Mouse (Mus musculus): Measurements from ENCODE around the gene Prkab1. TPM values are rescaled to one million over a fixed set of nuclear protein-coding genes. Genes with fewer than 3 reads are reported as not detected.

The Prkab1 gene
- 50.5 TPM for polyA plus RNA-seq (2015; fragmentation: Illumina TruSeq; extraction: RNeasy Lipid Tissue Mini Kit (QIAGEN cat#74804); ENCODE audit: insufficient read depth, low replicate concordance)

DNA sequence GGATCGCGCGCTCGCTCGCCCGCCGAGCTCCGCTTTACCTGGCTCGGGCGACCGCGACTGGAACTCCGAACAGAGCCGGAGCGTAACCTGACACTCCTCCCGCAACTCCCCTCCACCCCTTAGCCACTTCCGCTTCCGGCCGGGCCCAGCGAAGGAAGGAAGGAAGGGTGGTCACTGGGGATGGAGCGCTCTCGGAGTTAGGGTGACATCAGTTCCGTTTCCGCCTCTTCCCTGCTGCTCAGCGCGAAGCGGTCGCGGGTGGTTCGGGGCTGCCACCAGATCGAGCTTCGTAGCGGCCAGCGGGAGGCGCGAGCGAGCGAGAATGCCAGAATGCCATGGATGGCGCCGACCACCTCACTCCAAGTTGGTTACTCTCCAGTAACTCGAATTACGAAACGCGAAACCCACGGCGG, at the start of gene Prkab1:
Gene Prkab1, minus strand, starts transcription at position 182 of the 413 bp plus-strand sequence.

Other genes with a start within 250 kb of the Prkab1 start
- gene Cit, start 179.2 kb downstream of the Prkab1 start, polyA plus RNA-seq (2015; fragmentation: Illumina TruSeq; extraction: RNeasy Lipid Tissue Mini Kit (QIAGEN cat#74804); ENCODE audit: insufficient read depth, low replicate concordance) = 3.0 TPM
- gene Tmem233, start 58.7 kb upstream of the Prkab1 start, polyA plus RNA-seq (2015; fragmentation: Illumina TruSeq; extraction: RNeasy Lipid Tissue Mini Kit (QIAGEN cat#74804); ENCODE audit: insufficient read depth, low replicate concordance) = not detected

All from spleen, adult 10 weeks (tissue).